Mouse (Mus musculus) ES-E14 (cell line): ENCODE data around the gene Kremen2. TPM values are rescaled to one million over a fixed set of nuclear protein-coding genes. Genes with fewer than 3 reads are reported as not detected.

Experiments used
- DNase-seq: peaks from one replicate; pipeline ENCODE4 v3.0.0-alpha.2; 2013; ENCODE audit warnings: low read depth, low spot score
- H3K27ac ChIP-seq: 2 replicates; pipeline ENCODE4 v1.5.1; 2012; ENCODE audit warnings: low read depth, mild to moderate bottlenecking, low read length, moderate library complexity, mixed read lengths; ENCODE audit not compliant: poor library complexity, insufficient read depth, severe bottlenecking
- H3K36me3 ChIP-seq: 2 replicates; pipeline ENCODE4 v1.6.1; 2012; ENCODE audit warnings: mild to moderate bottlenecking, low read length, moderate library complexity, mixed read lengths; ENCODE audit not compliant: control insufficient read depth, poor library complexity, insufficient read depth, severe bottlenecking
- H3K4me1 ChIP-seq, 2 experiments: fragments of 150-350 bp in 1 of 2; sonication (generic) in 1 of 2; 2 replicates each; pipeline ENCODE4 v1.6.1; 2012; ENCODE audit warnings: low read length in 2 of 2, mild to moderate bottlenecking in 1 of 2, mixed read lengths in 1 of 2; ENCODE audit not compliant: control insufficient read depth in 2 of 2, insufficient read depth in 2 of 2, poor library complexity in 1 of 2
- H3K4me3 ChIP-seq, 2 experiments: fragments of 150-350 bp in 1 of 2; sonication (generic) in 1 of 2; 2 replicates each; pipeline ENCODE4 v1.5.1; 2012; ENCODE audit warnings: low read length in 2 of 2, low read depth in 1 of 2, mild to moderate bottlenecking in 1 of 2, mixed read lengths in 1 of 2; ENCODE audit not compliant: insufficient read depth in 1 of 2, poor library complexity in 1 of 2, severe bottlenecking in 1 of 2
- H3K9ac ChIP-seq: 2 replicates; pipeline ENCODE4 v1.6.1; 2012; ENCODE audit warnings: low read depth, mild to moderate bottlenecking, low read length, mixed read lengths; ENCODE audit not compliant: poor library complexity, insufficient read depth, severe bottlenecking
- H3K9me3 ChIP-seq: fragments of 150-350 bp; sonication (generic); 2 replicates; pipeline ENCODE4 v1.6.1; 2012; ENCODE audit warnings: low read depth, mild to moderate bottlenecking, low read length; ENCODE audit not compliant: control insufficient read depth, insufficient read depth
- CHD2 ChIP-seq: IDR thresholded peaks from 2 replicates; pipeline ENCODE4 v1.6.1; 2014; ENCODE audit warnings: mild to moderate bottlenecking, low read depth, low read length, inconsistent platforms
- HCFC1 ChIP-seq: IDR thresholded peaks from 2 replicates; pipeline ENCODE4 v1.6.1; 2012; ENCODE audit warnings: low read length, inconsistent platforms, borderline replicate concordance; ENCODE audit not compliant: insufficient read depth
- MAFK ChIP-seq: IDR thresholded peaks from 2 replicates; pipeline ENCODE4 v1.6.1; 2014; ENCODE audit warnings: mild to moderate bottlenecking, low read depth, low read length, inconsistent platforms; ENCODE audit not compliant: insufficient read depth
- ZC3H11A ChIP-seq: IDR thresholded peaks from 2 replicates; pipeline ENCODE4 v1.6.1; 2012; ENCODE audit warnings: low read depth, mild to moderate bottlenecking, inconsistent platforms, low read length, borderline replicate concordance
- ZNF384 ChIP-seq: IDR thresholded peaks from 2 replicates; pipeline ENCODE4 v1.6.1; 2012; ENCODE audit warnings: low read depth, low read length, inconsistent platforms
- in situ Hi-C, 2 experiments: fragments of 600-800 bp; cut with MboI; formaldehyde crosslinking; loops; one replicate each; pipeline ENCODE4 v1.15.1; 2025; ENCODE audit warnings: low sequenced_read_pairs in 2 of 2, inconsistent platforms in 1 of 2; ENCODE audit not compliant: unreplicated experiment in 2 of 2
- total RNA-seq: library from RNA; depleted of rRNA; stranded (reverse); fragments of 300-350 nt; gene quantifications from 2 replicates; pipeline ENCODE4 v1.2.3, GENCODE M21; 2012

The Kremen2 gene
- total RNA-seq, 1 experiment, result 2.5 TPM

GRCm38 (mm10) chr17:23737493-23738445, 7.9 kb downstream of the Kremen2 start:
- Histone ChIP-seq H3K4me1 (peaks cover 0 to 12% of the 10 kb centered on the region in 2 experiments; a peak in 1 of 4 replicates), H3K36me3 (peaks cover 6% of the 10 kb centered on the region; the same call in 1 of the 2 replicates), H3K4me3 (no peak overlapping the region), H3K9ac (no peak overlapping the region), H3K27ac (no peak overlapping the region), H3K9me3 (no peaks in the 10 kb centered on the region)
- TF ChIP-seq ZNF384, result no peak
- TF ChIP-seq MAFK, result 0 out of 2 replicates have a peak, but pooled peaks have one; percentile 9
- no peak for TF ChIP-seq CHD2
- in situ Hi-C loops, result no loop called here
- no peak for DNase-seq

- peaks cover 10% of the 10 kb centered on the region; the same call in 1 of the 2 replicates for H3K36me3 ChIP-seq
- in situ Hi-C loops, result no loop called here
Observed at GRCm38 (mm10) chr17:23734341-23734740, 11.3 kb downstream of the Kremen2 start.

GRCm38 (mm10) chr17:23730441-23730840, 15.2 kb downstream of the Kremen2 start:
- no peak for TF ChIP-seq ZNF384
- TF ChIP-seq ZC3H11A, result no peak
- no peak for TF ChIP-seq MAFK
- TF ChIP-seq CHD2, result no peak
- no peak for TF ChIP-seq HCFC1
- in situ Hi-C loops, result no loop called here
- peaks cover 4 to 5% of the 10 kb centered on the region in 2 experiments; a peak in 1 of 4 replicates for H3K4me1 ChIP-seq
- no peak overlapping the region for H3K27ac ChIP-seq
- no peak overlapping the region for H3K4me3 ChIP-seq
- no peak overlapping the region for H3K9ac ChIP-seq
- peaks cover 6% of the 10 kb centered on the region; the same call in 1 of the 2 replicates for H3K36me3 ChIP-seq
- no peaks in the 10 kb centered on the region for H3K9me3 ChIP-seq
- DNase-seq, result no peak

More at GRCm38 (mm10) chr17:23734341-23734740, 11.3 kb downstream of the Kremen2 start:
- no peaks in the 10 kb centered on the region for H3K9me3 ChIP-seq
- H3K4me1 ChIP-seq, result peaks cover 0 to 7% of the 10 kb centered on the region in 2 experiments; a peak in 1 of 4 replicates
- H3K4me3 ChIP-seq, result no peak overlapping the region
- TF ChIP-seq CHD2, result no peak
- TF ChIP-seq ZC3H11A, result no peak
- TF ChIP-seq MAFK, result no peak
- no peak for TF ChIP-seq HCFC1
- no peak for TF ChIP-seq ZNF384
- no peak overlapping the region for H3K9ac ChIP-seq
- DNase-seq, result no peak
- no peak overlapping the region for H3K27ac ChIP-seq

GRCm38 (mm10) chr17:23726758-23727142, 18.9 kb downstream of the Kremen2 start:
- peaks cover 4 to 5% of the 10 kb centered on the region in 2 experiments; a peak in 1 of 4 replicates for H3K4me1 ChIP-seq
- H3K4me3 ChIP-seq, result peak overlapping the region; percentile 87 to 90
- H3K27ac ChIP-seq, result 0 out of 2 replicates have a peak overlapping the region, but pooled peaks have one; percentile 20
- in situ Hi-C loops, result no loop called here
- no peak for DNase-seq
- no peak for TF ChIP-seq MAFK
- no peak for TF ChIP-seq ZNF384
- TF ChIP-seq HCFC1, result no peak
- TF ChIP-seq ZC3H11A, result no peak
- TF ChIP-seq CHD2, result no peak
- H3K36me3 ChIP-seq, result 0 out of 2 replicates have a peak, but pooled peaks cover 1% of the 10 kb centered on the region
- H3K9me3 ChIP-seq, result no peaks in the 10 kb centered on the region
- H3K9ac ChIP-seq, result peak overlapping the region; percentile 84
